Mouse (Mus musculus) frontal cortex, postnatal 25 days (tissue): ENCODE data around the gene Rtf1.
A peak's percentile ranks its signal among the peaks of the same experiment; 100 is the strongest.

Source experiments
- DNase-seq, 2 experiments: peaks; one replicate each; pipeline ENCODE4 v3.0.0; 2022; ENCODE audit warnings: low spot score in 2 of 2

Rtf1 gene

DNA sequence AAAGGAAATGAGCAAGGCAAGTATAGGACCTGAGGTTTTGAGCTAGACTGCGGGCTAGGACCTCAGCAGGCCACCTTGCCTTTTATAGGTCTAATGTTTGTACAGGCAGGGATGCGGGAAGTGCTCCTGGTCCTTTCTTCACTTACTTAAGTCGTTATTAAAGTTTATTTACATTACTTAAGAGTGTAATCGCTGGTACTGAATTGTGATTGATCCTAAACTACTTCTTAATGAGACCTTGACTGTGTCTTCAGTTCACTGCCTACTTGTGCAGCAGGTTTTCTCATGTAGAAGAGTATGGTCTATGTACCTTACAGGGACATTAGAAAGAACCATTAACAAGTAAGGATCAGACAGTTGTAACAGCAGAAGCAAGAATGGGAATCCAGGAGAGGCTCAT lies 55.9 kb downstream of the Rtf1 start:
- DNase-seq: no peak

DNA sequence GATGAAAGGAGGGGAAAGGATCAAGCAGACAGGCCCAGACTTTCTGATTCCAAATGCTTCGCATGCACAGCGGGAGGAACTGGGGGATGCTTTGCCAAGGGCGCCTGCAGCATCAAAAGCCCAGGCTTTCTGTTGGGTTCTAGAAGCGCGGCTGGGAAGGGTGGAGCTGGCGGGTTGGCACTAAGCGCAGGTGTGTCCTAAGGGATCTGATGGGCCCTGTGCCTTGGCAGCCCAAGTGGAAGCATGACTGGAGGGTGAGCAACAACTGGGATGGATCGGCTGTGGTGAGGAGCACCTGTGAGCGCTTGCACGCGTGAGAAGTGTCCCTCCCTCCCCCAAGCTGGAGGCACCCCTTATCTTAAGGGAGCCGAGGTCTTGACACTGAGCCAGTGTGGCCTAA lies 62.3 kb downstream of the Rtf1 start:
- DNase-seq: no peak

DNA sequence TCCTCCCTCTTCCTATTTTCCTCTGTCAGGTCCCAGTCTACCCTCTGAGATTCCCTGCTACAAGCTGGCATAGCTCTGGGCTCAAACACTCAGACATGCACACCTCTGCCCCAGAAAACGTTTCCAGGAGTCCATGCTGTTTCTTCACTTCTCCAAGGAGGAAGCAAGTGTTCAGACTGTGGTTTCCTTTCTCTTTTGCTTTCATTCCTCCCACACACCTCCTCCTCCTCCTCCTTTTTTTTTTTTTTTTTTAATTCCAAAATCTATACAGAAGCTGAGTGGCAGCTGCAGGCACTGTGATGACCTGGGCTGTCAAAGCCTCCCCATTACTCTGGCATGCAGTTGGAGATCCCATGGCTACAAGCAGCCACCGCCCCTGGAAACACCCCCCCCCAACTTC lies 65.7 kb downstream of the Rtf1 start:
- DNase-seq: no peak

DNA sequence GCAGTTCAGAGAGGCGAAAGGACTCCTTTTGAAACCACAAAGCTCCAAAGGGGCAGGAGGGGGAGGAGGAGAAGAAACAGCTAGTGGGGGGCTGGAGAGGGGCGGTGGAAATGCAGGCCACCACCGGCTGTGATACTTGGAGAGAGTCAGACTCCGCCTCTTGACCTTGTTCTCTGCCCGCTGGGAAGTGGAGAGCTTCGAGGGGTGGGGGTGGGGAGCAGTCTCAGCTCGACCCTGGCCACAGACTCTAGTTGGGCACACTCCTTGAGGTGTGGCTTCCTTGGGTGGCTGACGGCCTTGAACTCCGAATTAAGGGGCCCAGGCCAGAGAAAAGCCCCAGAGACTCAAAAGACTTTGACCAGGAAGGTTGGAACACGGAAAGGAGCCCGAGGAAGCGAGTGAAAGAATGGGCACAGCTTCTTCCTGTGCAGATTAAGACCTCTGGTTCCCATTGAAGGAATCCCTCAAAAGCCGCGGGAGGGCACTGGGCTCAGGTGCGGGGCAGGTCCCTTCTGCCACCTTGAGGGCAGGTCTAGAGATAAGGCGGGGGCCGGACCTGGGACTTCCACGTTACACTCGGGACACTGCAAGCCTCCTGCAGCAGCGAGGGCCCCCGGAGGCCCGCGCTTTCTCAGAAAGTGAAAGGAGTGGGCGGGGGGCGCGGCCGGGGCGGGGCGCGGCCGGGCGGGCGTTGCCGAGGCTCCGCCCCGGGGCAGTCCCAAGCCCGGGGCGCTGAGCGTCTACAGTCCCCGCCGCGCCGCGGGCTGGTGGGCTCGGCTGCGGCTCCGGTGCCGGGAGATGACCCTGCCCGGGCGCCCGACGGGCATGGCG lies 66.9 kb downstream of the Rtf1 start, which contains the start of gene Itpka:
TSS of gene Itpka (plus strand) at position 757 of the 831 bp plus-strand sequence.
- DNase-seq: peak in 1 of 2 experiments; percentile 36

- peak in 1 of 2 experiments; percentile 36 for DNase-seq
Observed at GRCm38 (mm10) chr2:119742461-119743175, 67.8 kb downstream of the Rtf1 start.

GRCm38 (mm10) chr2:119743176-119743807 lies 68.4 kb downstream of the Rtf1 start:
- peak; percentile 36 to 52 for DNase-seq

DNA sequence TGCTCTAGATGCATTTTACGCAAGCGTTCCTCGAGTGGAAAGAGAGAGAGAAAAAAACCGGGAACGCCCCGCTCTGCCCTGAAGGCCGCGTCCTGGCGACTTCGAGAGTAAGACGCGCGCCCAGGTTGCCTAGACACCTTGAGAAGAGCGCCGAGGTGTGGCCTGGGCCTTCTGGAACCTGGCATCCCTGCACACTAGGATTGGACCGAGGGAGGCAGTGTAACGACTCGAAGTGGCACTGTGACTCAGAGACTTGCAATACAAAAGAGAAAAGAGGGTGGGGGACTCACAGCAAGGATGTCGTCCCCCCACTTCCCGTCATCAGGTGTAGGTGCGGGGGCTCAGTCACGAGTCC lies 68.9 kb downstream of the Rtf1 start:
- DNase-seq: no peak

GRCm38 (mm10) chr2:119744163-119745111 lies 69.6 kb downstream of the Rtf1 start:
- no peak for DNase-seq

DNA sequence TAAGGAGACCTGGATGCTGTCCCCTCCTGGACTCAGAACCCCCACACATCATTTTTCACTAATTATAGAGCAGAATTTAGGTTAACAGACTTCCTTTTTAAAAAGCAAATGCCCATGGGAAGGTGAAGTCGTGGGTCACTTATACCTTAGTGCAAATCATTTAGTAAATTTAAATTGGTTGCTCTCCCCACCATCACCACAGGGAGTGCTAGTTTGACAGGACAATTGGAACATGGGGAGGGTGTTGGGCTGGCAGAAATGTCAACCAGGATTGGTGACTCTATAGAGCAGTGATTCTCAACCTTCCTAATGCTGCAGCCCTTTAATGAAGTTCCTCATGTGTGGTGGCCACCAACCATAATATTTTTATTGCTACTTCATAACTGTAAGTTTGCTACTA lies 70.4 kb downstream of the Rtf1 start:
- DNase-seq: no peak

GRCm38 (mm10) chr2:119747554-119747953 lies 72.7 kb downstream of the Rtf1 start:
- peak in 1 of 2 experiments; percentile 37 for DNase-seq

- DNase-seq: no peak
Observed at GRCm38 (mm10) chr2:119749260-119749659, 74.4 kb downstream of the Rtf1 start.

- DNase-seq: no peak
Observed at GRCm38 (mm10) chr2:119757601-119758100, 82.8 kb downstream of the Rtf1 start.

DNA sequence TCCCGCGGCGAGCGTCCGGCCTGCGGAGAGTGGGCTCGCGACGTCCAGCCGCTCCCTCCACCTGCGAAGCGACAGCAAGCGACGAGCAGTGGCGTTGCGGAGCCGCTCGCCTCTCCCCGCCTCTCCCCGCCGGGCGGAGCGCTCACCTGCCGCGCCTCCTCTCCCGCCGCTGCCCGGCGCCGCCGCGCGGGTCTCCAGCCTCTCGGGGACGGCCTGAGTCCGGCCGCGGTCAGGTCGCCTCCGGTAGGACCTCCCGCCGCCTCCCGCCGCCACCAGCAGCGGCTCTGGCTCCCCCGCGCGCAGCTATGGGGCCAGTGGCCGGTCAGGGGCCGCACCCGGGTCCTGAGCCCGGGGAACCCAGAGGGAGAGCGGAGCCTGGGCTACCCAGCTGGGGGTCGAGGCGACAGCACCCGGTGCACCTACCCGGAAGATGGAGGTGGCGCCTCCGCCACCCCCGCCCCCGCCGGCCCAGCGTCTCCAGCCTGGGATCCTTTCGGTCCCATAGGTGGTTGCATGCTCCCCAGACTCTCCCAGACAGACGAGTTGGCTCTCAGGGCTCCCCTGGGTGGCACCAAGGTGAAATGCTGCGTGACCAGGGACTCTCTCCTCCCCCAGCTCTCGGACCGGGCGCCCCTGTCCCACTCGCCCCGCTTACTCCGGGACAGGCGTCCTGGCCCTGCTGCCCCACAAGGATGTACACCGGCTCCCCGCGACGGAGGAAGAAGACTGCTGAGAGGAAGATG lies 83.4 kb downstream of the Rtf1 start:
- DNase-seq: no peak

DNA sequence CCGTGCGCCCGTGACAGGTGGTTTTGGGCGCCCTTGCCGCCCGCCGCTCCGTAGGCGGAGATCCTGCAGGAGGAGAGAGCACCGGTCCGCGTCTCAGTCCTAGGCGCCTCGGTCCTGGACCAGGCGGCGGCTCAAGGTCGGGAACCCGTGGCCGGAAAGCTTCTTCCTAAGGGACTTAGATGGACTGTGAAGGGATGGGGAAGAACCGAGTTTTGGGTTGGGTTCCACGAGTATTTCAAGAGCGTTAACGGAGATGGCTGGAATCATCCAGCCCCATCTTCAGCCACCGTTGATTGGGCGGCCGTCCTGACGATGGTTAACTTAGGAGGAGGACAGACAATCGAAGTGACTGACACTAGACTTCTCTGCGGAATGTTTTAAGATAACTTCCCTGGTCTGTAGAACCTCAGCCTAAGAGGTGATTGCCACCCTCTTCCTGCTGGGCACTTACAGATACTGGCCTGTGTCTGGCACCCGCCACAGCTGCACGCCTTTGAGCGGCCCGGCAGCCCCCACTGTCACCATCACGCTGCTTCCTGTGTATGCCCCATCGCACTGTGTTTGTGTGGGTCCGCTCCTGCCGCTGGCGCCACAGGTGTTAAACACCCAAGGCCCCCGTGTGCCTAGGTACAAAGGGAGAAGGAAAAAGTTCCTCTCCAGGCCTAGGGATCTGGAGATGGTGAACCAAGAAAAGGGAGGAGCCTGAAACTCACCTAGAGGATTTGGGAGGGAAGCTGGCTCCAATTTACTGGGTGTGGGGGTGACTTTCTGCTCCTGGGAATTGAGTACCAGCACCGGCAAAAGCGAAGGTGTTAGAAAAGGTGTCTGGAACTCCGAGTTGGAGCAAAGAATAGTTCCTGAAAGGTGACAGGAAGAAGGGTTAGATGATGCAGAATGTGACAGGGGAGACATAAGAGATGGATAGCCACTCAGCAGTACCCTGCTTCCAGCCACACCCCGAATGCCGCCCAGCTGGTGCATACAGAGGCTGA lies 84.3 kb downstream of the Rtf1 start:
- no peak for DNase-seq

GRCm38 (mm10) chr2:119760251-119760650 lies 85.4 kb downstream of the Rtf1 start, which contains the start of gene Ltk:
Gene Ltk, minus strand, starts transcription at chr2:119760431.
- no peak for DNase-seq

DNA sequence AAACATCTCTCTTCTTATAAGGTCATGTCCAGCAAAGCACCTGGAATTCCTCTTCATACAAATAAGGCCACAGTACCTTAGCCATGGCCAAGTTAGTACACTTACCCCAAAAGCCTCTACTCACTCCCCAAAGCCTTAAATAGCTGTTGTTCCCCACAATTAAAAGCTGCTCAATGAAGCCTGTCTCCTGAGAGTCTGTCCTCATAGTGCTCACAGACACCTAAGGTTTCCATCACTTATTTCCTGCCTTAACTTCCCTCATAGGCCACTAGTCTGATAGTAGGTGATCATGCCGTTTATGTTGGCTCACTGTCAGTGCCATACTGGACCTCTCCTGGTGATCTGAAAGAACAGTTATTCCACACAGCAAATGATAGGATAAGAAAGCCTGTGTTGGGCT lies 87.4 kb downstream of the Rtf1 start:
- no peak for DNase-seq

GRCm38 (mm10) chr2:119763924-119764323 lies 89.1 kb downstream of the Rtf1 start:
- DNase-seq: no peak

- DNase-seq: no peak
Observed at GRCm38 (mm10) chr2:119767246-119767645, 92.4 kb downstream of the Rtf1 start.
